Mouse (Mus musculus) embryonic facial prominence, embryonic 11.5 days (tissue): ENCODE data around the gene Akap2. TPM values are rescaled to one million over a fixed set of nuclear protein-coding genes. Genes with fewer than 3 reads are reported as not detected.

Experiments used
- ATAC-seq: fragments of 200-750 bp; cut with Nextera tagmentation; replicated peaks from 2 replicates; pipeline ENCODE4 v1.8.0; 2017; ENCODE audit warnings: low read depth; ENCODE audit not compliant: insufficient number of reproducible peaks, low FRiP score, low TSS enrichment
- DNase-seq: peaks from one replicate; pipeline ENCODE4 v3.0.0-alpha.2; 2015; ENCODE audit warnings: low spot score
- H3K27ac ChIP-seq: fragments of 300-500 bp; sonication (generic); replicated peaks from 2 replicates; pipeline ENCODE4 v1.5.1; 2014; ENCODE audit warnings: mild to moderate bottlenecking, low read depth, low read length, control low read depth
- H3K27me3 ChIP-seq: fragments of 300-500 bp; sonication (generic); 2 replicates; pipeline ENCODE4 v1.6.1; 2014; ENCODE audit warnings: mild to moderate bottlenecking, low read length, moderate library complexity, mixed read lengths; ENCODE audit not compliant: control insufficient read depth, insufficient read depth
- H3K36me3 ChIP-seq: fragments of 300-500 bp; sonication (generic); replicated peaks from 2 replicates; pipeline ENCODE4 v1.6.1; 2014; ENCODE audit warnings: low read depth, mild to moderate bottlenecking, low read length, moderate library complexity, mixed read lengths; ENCODE audit not compliant: control insufficient read depth, insufficient read depth
- H3K4me1 ChIP-seq: fragments of 300-500 bp; sonication (generic); 2 replicates; pipeline ENCODE4 v1.6.1; 2014; ENCODE audit warnings: low read length, mixed read lengths; ENCODE audit not compliant: control insufficient read depth, insufficient read depth
- H3K4me2 ChIP-seq: fragments of 300-500 bp; sonication (generic); 2 replicates; pipeline ENCODE4 v1.6.1; 2014; ENCODE audit warnings: low read depth, mild to moderate bottlenecking, control low read depth, low read length, moderate library complexity
- H3K4me3 ChIP-seq: fragments of 300-500 bp; sonication (generic); 2 replicates; pipeline ENCODE4 v1.5.1; 2014; ENCODE audit warnings: low read depth, low read length, control low read depth
- H3K9ac ChIP-seq: fragments of 300-500 bp; sonication (generic); replicated peaks from 2 replicates; pipeline ENCODE4 v1.6.1; 2014; ENCODE audit warnings: mild to moderate bottlenecking, control low read depth, low read length
- H3K9me3 ChIP-seq: fragments of 300-500 bp; sonication (generic); replicated peaks from 2 replicates; pipeline ENCODE4 v1.6.1; 2016; ENCODE audit warnings: mild to moderate bottlenecking, low read length, inconsistent platforms, mixed read lengths; ENCODE audit not compliant: control insufficient read depth
- WGBS: fragments of 180-500 bp; shearing (Covaris S2); extraction: QIAGEN DNeasy Blood & Tissue Kit; methylation state at CpG from one replicate; pipeline ENCODE4 v1.1.7; 2014; 5-methylcytosine and 5-hydroxymethylcytosine counted together
- polyA plus RNA-seq: library from polyadenylated mRNA; unstranded; fragments of >200 nt; fragmentation: Nextera tagmentation; extraction: Ambion mirVana; gene quantifications from 2 replicates; pipeline ENCODE4 v1.2.1, GENCODE M21; 2014

Akap2 gene
- polyA plus RNA-seq, 1 experiment from 2014 or later: 24.0 TPM

DNA sequence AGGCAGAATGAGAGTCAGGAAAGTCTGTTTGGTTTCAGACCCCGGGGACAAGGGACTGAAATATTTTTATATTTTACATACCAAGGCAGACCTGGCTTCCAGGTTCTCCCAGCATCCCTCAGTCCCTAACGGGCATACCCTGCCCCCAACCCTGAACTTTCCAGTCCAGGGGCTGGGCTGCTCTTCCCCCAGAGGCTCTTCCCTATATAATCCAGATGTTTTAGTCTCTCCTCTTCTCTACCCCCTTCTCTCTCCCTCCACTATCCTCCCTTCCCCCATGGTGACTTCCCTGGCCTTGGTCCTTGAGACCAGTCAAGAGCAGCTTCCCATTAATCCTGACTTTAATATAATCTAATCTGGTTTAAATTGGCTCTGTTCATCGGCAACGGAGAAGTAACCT, 62.9 kb downstream of the Akap2 start:
- WGBS: 16% methylated on average over 4 of the region's 4 CpGs
- Histone ChIP-seq H3K9me3 (no peaks in the 10 kb centered on the region), H3K9ac (no peak overlapping the region), H3K4me2 (no peak overlapping the region), H3K4me1 (peaks cover 7% of the 10 kb centered on the region), H3K27ac (peak overlapping the region; percentile 38; the same call in 1 of the 2 replicates), H3K27me3 (0 out of 2 replicates have a peak, but pooled peaks cover 6% of the 10 kb centered on the region), H3K4me3 (no peak overlapping the region), H3K36me3 (no peaks in the 10 kb centered on the region)
- ATAC-seq (no peak), DNase-seq (peak; percentile 51)

DNA sequence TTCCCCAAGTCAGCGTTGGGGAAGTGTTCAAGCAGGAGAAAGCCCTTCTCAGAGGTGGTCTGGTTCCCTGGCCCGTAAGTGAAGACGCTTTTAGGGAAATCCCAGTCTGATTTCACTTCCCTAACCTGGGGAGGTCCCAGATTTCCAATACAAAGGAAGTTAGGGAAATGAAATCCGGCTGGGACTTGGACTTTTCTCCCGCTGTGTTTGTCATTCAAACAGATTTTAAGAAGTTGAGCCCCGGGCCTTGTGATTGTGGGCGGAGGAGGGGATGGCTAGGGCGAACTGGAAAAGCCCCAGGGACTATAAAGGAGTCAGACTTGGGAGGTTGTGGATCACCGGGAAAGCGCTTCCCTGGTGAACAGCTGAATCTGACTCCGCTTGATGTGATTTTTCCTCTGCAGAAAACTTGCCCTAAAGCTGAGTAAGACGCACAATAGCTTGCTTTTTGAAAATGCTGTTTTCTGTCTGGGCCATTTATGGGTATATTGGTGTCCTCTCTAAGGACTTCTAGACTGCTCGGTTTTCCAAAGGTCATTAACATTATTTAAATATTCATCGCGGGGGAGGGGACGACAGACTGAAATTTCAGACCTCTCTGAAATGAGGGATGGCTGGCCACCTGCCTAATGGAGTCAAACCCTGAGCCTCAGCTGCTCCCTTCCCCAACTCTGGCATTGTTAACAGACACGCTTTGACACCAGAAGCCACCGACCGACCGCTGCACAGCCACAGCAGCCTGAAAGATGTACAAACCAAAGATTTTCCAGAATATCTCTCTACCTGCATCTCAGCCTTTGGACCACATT, 63.6 kb downstream of the Akap2 start:
- no peak overlapping the region for H3K4me3 ChIP-seq

DNA sequence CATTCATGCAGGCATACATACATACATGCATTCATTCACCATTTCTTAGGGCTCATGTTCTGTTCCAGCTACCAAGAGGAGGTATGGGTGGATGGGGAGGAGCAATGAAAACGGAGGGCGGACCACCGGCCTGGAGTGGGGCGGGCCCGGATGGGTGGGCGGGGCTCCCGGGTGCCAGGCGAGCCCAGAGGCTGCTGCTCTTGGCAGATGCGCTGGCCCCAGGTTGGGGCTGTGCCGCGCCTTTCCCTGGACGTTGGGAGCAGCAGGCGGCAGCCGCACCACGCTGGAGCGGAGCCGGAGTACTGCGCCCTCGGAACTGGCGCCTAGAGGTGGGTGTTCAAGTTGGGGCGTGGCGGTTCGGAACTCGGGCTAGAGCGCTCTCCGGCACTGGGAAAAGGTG, 64.5 kb downstream of the Akap2 start:
- peak; percentile 84 for ATAC-seq
- Histone ChIP-seq H3K4me3 (peak overlapping the region; percentile 39), H3K4me1 (peaks cover 7% of the 10 kb centered on the region), H3K36me3 (no peaks in the 10 kb centered on the region), H3K9ac (peak overlapping the region; percentile 50; the same call in 1 of the 2 replicates), H3K4me2 (peak overlapping the region; percentile 72), H3K27me3 (0 out of 2 replicates have a peak, but pooled peaks cover 6% of the 10 kb centered on the region), H3K9me3 (no peaks in the 10 kb centered on the region), H3K27ac (no peak overlapping the region)
- WGBS: under 1% methylated on average over 26 of the region's 26 CpGs
- peak; percentile 70 for DNase-seq

More for the DNA sequence above, 63.6 kb downstream of the Akap2 start:
- H3K4me2 ChIP-seq: peak overlapping the region; percentile 29
- H3K27me3 ChIP-seq: 0 out of 2 replicates have a peak, but pooled peaks cover 6% of the 10 kb centered on the region
- WGBS: 1% methylated on average over 20 of the region's 20 CpGs
- no peaks in the 10 kb centered on the region for H3K9me3 ChIP-seq
- H3K4me1 ChIP-seq: peaks cover 7% of the 10 kb centered on the region
- H3K27ac ChIP-seq: peak overlapping the region; percentile 38; the same call in 1 of the 2 replicates
- H3K9ac ChIP-seq: no peak overlapping the region
- no peaks in the 10 kb centered on the region for H3K36me3 ChIP-seq
- DNase-seq: peak; percentile 70
- ATAC-seq: peak; percentile 61; the same call in 1 of the 2 replicates

DNA sequence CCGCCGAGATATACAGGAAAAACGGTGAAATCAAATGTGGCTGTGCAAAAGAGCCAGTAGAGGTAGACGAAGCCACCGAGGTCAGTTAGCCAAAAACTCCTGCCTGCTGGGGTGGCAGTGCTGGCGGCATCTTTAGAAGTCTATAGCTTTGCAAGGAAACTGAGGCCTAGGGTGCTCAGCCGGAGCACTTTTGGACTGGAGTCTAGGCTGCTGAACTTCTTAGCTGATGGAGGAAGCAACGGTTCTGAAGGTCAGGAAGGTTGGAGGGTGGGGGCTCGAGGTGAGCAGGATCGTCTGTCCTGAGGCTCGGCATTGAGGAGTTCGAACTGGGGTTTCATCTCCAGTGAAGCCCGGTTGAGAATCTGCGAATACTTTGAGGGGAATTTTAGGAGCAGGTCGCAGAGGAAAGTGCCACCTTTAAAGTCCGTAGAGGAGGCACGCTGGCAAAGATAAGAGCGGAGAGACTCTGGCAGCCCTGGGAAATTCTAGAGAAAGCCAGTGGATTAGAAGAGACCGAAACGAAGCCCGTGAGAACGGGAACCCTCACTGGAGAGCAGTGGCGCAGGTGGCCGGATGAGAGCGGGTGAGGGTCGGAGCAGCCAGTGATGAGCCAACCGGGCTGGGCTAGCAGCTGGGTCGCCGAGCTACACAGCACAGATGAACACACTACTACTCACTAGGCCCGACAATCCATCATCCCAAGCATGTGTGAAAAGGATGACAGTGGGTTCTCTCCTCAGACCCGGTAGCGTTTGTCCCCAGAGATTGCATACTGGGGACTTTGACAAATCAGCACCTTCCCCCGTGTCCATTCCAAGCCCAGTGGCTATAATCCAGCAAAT, 65.3 kb downstream of the Akap2 start:
- H3K9ac ChIP-seq: peak overlapping the region; percentile 50
- WGBS: 2% methylated on average over 33 of the region's 33 CpGs
- no peaks in the 10 kb centered on the region for H3K36me3 ChIP-seq
- no peak for DNase-seq
- peak overlapping the region; percentile 39 for H3K4me3 ChIP-seq
- peak overlapping the region; percentile 72 for H3K4me2 ChIP-seq
- no peak; the same call in 1 of the 2 replicates for ATAC-seq
- peaks cover 7% of the 10 kb centered on the region for H3K4me1 ChIP-seq
- 0 out of 2 replicates have a peak, but pooled peaks cover 6% of the 10 kb centered on the region for H3K27me3 ChIP-seq
- H3K9me3 ChIP-seq: no peaks in the 10 kb centered on the region
- H3K27ac ChIP-seq: no peak overlapping the region

DNA sequence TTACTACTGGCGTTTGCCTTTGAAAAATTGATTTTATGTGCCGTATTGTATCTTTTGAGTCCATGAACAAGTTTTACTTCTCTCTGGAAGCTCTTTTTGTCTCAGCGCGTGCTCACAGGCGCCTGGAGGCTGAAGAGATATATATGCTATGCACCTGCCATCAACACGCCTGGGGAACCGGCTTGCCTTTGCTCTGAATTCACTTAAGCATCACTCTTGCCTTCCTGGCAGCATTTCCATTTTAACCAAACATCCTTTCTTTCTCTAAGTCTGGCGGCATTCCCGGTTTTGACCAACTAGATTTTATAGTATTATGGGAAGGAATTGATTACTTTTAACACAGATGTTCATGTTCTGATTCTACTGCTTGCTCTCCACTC, 65.9 kb downstream of the Akap2 start:
- ATAC-seq (no peak), DNase-seq (no peak)
- Histone ChIP-seq H3K9ac (no peak overlapping the region; the same call in 1 of the 2 replicates), H3K4me1 (peaks cover 7% of the 10 kb centered on the region), H3K27me3 (0 out of 2 replicates have a peak, but pooled peaks cover 6% of the 10 kb centered on the region), H3K4me2 (peak overlapping the region; percentile 72; the same call in 1 of the 2 replicates), H3K4me3 (peak overlapping the region; percentile 39; the same call in 1 of the 2 replicates), H3K9me3 (no peaks in the 10 kb centered on the region), H3K36me3 (no peaks in the 10 kb centered on the region), H3K27ac (no peak overlapping the region)
- WGBS: 50% methylated on average over 9 of the region's 9 CpGs

DNA sequence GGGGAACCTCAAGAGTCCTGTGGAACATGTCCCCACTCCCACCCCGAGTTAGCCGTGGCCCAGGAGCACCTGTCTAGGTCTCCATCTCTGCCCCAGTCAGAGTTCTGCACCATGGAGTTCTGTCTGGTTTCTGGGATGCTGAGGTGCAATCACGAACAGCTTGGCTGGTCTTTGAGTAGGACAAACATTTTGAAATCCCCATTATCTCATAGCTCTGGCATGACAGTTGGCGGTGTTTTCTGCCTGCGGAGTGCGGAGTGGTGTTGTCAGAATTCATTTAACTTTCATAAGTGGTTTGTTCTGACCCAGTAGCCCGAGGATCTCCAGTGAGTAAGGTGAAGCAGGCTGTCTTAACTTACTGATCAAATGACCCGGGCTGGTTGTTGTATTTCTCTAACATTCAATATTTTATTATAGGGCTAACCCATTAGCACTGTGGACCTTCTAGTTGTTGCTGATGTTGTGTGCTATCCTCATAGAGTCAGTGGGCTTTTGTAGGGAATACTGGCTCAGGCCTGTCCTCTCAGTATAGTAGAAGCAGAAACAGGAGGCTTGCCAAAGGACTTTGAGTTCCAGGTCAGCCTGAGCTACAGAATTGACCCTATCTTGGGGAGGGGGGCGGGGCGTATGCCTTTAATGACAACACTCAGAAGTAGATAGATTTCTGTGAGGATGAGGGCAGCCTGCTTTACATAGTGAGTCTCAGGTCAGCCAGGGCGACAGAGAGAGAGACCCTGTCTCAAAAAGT, 66.6 kb downstream of the Akap2 start:
- no peak overlapping the region for H3K9ac ChIP-seq
- no peak overlapping the region for H3K4me2 ChIP-seq
- no peak overlapping the region for H3K4me3 ChIP-seq
- H3K36me3 ChIP-seq: no peaks in the 10 kb centered on the region
- no peak for ATAC-seq
- DNase-seq: no peak
- 82% methylated on average over 11 of the region's 11 CpGs for WGBS
- no peaks in the 10 kb centered on the region for H3K9me3 ChIP-seq
- H3K27ac ChIP-seq: no peak overlapping the region
- peaks cover 7% of the 10 kb centered on the region for H3K4me1 ChIP-seq
- H3K27me3 ChIP-seq: 0 out of 2 replicates have a peak, but pooled peaks cover 6% of the 10 kb centered on the region

DNA sequence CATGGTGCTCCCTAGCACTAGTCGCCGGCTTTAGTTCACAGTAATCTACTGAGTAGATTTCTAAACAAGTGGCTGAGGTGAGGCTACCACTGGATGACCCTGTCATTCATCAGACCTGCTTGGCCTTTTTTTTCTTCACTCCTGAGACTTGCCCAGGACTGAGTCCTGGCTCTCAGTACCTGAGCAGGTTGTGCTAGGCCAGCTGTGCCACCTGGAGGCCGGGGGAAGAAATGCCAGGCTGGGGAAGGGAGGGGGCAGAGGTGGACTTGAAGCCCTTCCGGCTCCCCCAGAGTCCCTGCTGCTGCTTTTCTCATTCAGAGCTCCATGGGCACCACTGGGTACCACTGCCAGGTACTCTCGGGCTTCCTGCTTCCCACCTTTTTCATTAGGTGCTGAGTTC, 71.3 kb downstream of the Akap2 start:
- H3K27ac ChIP-seq: no peak overlapping the region
- no peaks in the 10 kb centered on the region for H3K36me3 ChIP-seq
- no peaks in the 10 kb centered on the region for H3K4me1 ChIP-seq
- H3K9me3 ChIP-seq: no peaks in the 10 kb centered on the region
- 59% methylated on average over 5 of the region's 5 CpGs for WGBS
- H3K4me3 ChIP-seq: no peak overlapping the region
- 0 out of 2 replicates have a peak, but pooled peaks cover under 1% of the 10 kb centered on the region for H3K27me3 ChIP-seq
- DNase-seq (no peak), ATAC-seq (no peak)
- no peak overlapping the region for H3K4me2 ChIP-seq
- H3K9ac ChIP-seq: no peak overlapping the region
